Mouse (Mus musculus) kidney, postnatal 36 days (tissue): ENCODE measurements around the gene Pyy.
A peak's percentile ranks its signal among the peaks of the same experiment; 100 is the strongest.

ENCODE experiments used
- DNase-seq, 2 experiments: peaks; one replicate each; pipeline ENCODE4 v3.0.0; 2021 to 2022; ENCODE audit warnings: mixed read lengths in 2 of 2

The Pyy gene

DNA sequence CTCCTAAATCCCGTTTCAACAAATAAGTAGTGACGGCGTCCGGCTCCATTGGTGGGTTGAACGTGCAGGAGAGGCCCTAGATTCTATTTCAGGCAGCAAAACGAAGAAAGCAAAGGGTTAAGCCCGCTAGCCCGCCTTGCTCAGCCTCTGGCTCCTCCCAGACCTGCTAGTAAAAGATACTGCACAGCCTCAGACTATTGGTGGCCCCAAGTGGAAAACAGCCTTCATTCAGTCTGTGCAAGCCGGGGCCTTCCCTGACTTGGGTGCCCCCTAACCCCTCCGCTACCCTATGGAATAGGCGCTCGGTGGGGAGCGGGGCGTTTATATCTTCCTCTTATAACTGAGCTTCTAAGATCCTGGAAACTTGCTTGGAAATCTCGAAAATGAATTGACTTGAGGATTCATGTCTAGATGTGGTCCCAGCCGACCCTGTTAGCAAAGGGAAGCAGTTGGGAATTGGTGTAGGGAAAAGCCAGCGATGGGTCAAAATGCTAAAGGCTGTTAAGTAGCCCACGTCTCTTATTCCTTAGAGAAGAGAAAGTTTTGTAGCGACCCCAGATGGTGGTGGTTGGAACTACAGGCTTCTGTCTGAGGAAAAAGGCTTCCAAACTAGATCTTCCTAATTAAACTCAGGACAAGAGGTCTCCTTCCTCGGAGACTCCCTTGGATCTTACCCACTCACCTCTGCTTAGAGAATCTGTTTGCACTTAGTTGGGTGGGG, 18.4 kb downstream of the Pyy start:
- DNase-seq: peak; percentile 45 to 78

DNA sequence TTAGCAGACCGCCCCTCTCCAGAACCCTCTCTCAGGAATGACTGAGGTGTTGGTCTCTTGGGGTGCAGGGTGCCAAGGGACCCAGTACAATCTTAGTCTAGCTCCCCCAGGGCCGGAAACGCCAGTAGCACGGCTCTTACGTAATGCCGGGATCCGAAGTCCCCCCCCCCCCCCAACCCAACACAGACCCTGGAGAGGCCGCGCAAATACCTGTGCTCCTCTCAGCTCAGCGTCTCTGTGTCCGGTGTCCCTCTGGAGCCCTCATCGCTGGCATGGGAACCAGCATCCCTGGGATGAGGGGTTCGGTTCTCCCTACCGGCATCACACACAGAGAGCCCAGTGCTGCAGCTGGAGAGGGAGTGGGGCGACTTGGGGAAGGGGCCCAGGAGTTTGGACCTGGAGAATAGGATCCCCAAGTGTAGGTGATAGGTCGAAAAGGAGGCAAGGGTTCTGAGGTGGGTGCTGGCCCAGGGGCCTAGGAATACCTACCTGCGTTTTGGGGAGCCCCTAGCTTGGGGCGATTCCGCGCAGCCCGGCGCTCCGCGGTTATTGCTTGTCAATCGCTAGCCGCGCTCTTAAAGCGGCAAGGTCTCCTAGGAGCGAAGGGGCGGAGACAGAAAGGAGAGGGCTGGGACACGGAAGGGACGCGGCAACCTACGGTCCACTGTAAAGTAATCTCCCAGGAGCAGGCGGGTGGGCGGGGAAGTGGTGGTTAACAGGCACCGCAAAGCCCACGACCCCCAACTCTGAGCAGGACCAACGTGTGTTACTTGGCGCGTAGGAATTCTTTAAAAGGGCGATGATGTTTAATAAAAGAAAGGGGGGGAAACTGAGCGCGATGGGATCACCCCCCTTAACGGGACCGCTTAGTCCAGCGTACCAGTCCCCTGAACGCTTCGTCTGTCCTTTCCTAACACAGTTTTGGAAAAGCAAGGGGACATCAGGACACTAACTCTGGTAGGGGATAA, 19.4 kb downstream of the Pyy start, which contains the start of gene Mpp2:
Gene Mpp2 (minus strand): TSS at position 585 of the 968 bp plus-strand sequence.
- DNase-seq: peak; percentile 65 to 75

DNA sequence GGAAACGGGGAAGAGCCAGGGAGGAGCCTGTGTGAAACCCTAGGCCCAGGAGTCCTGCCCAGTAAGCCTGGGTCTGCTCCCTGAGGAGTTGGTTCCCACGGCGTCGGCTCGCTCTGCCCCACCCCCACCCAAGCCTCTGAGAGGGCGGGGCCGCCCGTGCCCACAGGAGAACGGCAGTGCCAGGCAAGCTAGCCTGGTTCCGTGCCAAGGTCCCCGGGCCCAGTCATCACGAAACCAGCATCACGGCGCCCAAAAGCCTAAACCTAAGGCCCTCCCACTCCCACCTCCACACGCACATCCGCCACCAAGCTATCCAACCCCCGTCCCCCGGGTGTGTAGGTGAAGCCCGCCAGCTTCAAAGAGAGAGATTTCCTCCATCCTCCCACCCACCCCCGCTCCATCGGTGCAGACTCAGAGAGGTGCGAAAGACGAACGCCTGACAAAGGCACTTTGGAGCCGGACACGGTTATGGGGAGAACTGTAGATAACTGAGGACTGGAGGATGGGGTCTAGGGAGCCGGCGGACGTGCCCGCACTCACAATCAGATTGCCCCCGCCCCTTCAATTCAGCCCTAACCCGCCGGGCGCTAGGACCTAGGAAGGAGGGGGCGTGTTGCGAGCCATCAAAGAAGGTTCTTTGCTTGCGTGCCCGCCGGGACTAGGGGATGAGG, 20.4 kb downstream of the Pyy start:
- peak; percentile 57 to 71 for DNase-seq

DNA sequence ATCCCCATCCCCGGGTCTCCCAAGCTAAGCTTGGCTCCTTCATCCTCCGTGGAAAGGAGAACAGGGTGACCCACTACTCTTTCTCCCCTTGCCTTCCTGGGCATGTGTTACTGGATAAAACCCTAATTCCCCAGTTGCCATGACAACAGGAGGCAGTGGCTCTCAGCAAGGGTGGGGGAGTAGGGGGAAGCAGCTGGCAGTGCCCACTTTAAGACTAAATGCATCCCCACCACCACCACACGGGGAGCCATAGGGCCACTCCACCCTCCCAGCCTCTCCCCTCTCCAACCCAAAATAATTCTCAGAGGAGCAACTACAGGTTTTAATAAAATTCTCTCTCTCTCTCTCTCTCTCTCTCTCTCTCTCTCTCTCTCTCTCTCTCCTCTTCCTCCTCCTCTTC, 21.3 kb downstream of the Pyy start:
- no peak for DNase-seq

DNA sequence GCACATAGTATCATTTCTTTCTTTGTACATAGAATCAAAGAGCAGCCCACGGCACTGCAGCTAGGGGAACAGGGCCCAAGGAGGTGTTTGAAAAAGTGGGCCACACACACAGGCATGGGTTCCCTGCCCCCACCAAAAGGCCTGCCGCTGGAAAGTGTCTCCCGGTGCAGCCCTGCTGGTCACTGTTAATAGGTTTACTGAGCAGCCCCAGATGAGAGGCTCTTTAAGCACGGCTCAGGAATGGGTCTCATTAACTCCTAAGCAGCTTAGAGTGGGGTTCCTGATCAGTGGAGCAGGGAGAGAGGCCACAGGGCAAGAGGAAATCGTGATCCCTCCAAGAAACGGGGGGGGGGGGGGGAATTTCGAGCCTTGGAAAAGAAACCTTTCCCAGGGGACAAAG, 23.5 kb downstream of the Pyy start:
- DNase-seq: peak in 1 of 2 experiments; percentile 26

DNA sequence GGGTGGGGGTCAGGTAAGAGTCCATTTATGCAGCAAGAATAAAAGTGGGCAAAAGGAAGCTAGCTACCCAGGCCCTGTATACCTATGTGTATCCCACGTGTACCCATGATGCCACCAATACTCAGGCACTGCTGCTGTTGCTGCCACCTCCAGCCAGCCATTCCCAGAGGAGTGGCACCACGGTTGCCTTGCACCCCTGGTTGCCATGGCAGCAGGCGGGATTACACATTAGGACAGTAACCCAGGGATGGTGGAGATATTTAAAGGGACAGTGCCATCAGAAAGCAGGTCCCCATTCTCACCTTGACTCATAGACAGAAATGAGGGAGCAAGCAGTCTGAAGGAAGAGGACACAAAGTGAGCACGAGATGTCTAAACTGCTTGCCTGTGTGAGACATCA, 24.4 kb downstream of the Pyy start:
- DNase-seq: no peak

DNA sequence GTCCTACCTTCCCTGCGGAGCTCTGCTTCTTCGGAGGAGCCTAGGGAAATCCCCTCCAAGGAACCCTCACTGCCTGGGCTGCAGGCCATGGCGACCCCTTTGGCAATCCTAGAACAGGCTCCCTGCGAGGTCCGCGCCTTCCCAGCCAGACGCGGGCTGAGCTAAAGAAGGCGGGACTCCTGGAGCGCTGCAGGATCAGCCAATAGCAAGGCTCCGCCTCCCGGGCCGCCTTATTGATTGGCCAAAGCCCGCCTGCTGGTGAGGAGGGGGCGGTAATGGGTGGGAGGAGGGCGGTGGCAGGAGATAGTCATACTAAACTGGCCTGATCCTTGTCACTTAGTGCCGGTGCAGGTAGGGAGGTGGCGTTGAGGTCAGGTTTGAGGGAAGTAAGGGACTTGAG, 25.3 kb downstream of the Pyy start:
- peak; percentile 55 to 69 for DNase-seq

DNA sequence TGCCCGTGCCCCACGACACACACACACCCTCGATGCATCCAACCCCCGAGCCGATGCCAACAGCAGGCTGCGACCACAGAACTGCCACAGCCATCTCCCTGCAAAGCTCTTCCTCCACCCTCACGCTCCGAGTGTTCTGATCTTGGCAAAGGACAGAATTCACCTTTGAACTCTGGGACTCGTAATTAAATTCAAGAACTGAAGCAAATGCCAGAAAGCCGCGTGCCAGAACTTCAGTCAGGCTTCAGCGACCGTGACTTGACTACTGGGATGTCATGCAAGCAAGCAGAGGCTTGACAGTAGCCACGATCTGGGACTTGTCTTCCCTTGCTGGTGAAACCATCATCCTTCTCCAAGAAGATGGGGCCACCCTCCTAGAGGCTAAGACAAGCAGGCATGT, 33.9 kb downstream of the Pyy start:
- peak; percentile 63 to 73 for DNase-seq

DNA sequence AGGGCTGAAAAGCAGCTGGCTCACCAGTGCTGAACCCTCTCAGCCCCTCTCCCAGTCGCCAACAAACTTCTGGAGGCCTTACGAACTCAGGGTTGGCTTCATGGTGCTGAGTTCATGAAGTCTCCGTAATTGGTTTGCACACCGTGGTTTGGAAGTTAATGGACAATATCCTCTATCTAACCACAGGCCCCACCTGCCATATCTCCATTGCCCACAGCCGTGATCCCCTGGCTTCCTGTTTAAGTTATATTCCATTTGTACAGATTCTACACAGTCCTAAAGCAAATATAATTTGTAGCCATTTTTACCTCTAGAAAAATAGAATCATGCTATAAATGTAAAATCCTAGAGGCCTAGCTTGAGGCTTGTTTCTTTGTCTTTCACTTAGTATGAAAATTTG, 34.9 kb downstream of the Pyy start:
- no peak for DNase-seq

DNA sequence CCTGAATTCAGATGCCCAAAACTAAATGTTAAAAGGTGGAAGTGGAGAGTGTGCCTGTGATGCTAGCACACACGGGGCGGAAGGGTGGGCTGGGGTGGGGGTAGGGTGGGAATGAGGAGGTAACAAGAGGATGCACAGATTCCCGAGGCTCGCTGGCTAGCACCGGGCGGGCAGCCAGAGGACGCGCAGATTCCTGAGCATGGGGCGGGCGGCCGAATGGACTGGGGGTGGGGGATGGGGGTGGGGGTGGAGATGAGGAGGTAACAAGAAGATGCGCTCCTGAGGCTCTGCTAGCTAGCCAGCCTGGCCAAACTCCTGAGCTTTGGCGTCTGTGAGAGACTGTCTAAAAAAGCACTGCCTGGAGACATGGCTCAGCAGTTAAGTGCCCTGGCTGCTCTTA, 37.2 kb downstream of the Pyy start:
- no peak for DNase-seq

DNA sequence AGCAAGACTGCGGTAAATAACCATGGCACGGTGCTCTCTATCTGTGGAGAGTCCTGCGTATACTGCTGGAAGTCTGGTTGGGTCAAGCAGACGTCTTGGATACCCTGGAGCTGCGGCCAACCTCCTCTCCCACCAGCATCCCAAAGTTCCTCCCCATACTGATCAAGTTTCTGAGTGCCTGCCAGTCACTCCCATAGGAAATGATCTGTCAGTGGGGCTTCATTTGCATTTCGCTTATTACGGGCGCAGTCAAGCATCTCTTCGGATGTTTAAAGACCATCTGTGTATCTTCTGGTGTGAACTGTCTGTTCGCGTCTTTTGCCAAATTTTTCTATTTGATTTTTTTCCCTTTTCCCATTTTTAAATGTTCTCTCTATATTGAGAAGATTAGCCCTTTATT, 38.0 kb downstream of the Pyy start:
- DNase-seq: no peak

DNA sequence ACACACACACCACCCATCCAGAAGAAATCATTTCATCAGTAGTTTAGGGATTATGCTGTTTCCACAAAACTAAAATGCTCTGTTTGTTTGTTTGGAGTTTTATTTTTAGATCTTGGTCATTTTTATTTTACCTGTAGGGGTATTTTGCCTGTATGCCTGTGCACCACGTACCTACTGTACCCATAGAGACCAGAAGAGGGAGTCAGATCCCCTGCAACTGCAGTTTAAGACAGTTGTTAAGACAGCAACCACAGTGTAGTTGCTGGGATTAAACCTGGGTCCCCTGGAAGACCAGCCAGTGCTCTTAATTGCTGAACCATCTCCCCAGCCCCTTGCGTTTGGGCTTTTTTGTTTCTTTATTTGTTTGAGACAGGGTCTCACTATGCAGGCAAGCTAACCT, 38.7 kb downstream of the Pyy start:
- peak in 1 of 2 experiments; percentile 36 for DNase-seq

DNA sequence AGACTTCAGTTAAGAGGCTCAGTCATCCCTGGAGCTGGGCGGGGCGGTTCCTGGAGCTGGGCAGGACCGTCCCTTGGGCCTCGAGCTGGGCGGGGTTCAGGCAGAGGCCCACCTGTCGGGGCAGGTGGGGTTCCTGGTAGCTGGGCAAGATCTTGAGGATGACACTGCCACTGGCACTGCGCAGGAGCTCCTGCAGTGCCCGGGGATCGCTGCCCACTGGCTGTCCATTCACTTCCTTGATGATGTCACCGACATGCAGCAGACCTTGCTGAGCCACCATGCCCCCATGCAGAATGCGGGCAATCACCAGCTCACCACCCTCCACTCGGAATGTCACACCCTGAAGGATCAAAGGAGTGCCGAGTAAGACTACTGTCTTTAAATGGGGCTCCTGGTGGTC, 44.6 kb downstream of the Pyy start:
- no peak for DNase-seq

DNA sequence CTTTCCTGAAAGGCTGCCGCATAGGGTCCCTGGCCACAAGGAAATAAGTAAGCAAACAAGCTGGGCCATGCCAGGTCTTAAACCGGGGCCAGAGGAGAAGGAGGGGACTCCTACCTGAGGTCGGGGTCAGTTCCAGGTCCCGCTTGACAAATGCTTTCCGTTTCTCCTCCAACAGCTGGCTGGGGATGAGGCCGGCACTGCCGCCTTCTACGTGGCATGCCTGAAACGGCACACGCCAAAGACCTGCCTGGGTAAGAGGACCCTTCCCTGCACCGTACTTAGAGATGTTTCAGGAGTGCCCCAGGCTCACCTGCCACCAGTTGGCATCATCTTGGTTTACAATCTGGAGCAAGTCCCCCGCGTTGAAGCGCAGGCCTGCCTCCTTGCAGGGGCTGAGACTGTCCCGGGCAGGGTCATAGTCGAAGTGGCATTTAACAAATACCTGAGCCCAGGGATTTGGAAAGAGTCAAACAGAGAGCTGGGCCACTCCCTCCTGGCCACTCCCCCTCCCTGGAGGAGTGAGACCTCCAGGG, 45.6 kb downstream of the Pyy start:
- peak in 1 of 2 experiments; percentile 29 for DNase-seq

DNA sequence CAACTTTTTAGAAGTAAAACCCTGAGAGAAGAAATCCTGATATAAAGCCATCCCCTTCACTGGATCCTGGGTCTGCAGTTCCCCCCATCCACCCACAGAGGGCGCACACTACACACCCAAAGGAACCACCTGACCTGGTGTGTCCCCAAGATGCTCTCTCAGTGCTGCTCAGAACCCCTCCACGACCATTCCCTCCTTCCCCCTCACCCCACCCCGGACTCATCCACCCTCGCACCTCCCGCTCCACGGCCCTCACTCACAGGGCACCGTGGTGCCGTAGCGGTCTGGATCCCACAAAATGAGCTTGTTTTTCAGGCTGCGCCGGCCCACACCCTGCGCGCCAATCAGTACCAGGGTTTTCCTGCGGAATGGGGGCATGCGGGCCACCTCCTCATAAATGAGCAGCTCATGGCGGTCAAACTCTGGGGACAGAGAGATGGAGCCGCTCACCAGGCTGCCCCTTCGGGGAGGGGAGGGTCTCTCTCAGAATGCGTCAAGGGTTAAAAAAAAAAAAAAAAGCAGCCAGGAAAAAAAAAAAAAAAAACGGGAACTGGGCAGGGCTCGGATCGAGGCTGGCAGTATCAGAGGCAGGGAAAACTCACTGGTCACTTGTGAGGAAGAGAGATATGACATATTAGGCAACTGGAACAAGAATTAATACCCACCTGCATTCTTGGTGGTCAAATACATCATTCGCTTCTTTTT, 46.2 kb downstream of the Pyy start:
- peak; percentile 75 to 79 for DNase-seq
